Mouse (Mus musculus) CD8-positive naive resting alpha-beta T cell, adult 57 days (primary cell): ENCODE results near the gene Hal. TPM values are rescaled to one million over a fixed set of nuclear protein-coding genes. Genes with fewer than 3 reads are reported as not detected.

ENCODE experiments used
- total RNA-seq: library from RNA; stranded (reverse); gene quantifications from one replicate; pipeline ENCODE4 v1.2.4, GENCODE M21; 2023

Hal gene
- total RNA-seq, result 0.95 TPM

DNA sequence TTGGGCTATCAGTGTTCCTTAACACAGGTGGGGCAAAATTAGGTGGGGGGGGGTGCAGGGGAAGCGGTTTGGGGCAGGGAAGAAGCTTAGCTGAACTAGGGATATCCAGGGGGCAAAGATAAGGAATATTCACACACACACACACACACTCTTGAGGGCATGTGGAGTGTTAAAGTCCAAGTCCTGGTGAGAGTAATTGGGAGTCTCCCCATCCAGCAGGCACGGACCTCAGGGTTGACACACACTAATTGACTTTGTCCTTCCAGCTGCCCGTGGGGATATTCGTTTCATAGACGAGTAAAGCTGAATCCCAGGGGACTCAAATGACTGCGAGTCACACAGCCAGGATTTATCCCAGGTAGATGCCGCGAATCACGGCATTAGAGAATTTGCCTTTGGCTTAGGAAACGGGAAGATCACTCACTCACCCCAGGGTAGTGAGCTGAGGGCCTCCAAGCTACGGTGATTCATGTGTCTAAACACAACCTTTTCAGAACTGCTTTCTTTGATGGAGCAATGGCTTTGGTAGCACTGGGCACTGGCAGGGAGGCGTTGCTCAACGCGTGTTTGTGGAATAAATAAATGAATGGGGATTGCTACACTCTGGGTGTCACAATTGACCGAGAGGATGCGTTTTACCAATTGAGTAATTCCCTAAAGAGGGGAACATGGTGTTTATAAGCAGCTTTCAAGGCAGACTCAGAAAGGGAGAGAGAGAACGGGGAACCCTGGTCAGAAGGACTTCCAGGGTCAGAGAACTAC lies at the start of gene Hal:
Hal (plus strand) TSS at position 703 of the 762 bp plus-strand sequence.

DNA sequence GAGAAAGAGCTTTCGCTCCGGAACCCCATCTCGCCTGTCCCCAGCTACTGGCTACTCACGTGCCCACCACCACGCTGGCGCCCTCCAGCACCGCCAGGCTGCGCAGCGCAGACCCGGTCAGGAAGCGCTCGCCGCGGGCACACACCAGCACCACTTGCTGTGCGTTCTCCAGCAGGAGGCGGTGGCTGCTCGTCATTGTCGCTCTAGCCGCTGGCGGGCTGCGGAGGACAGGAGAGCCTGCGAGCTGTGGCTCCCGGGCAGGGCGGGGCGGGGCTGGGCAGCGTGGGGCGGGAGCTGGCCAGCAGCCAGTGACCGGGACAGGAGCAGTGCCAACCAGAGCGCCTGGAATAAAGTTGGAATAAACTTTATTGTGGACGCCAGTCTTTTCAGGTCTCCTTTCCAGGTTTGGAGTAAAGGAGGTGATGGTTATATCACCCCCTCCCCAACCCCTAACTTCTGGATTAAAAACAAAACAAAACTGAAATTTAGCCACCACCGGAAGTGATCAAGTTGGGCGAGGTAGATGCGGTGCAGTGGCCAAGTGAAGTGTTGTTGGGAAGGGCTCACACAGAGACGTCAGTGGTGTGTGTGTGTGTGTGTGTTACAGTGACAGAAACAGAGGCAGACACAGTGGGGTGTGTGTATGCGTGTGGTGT lies 51.3 kb downstream of the Hal start, which contains the start of gene Amdhd1:
Amdhd1 (minus strand) TSS at position 259 of the 656 bp plus-strand sequence.

DNA sequence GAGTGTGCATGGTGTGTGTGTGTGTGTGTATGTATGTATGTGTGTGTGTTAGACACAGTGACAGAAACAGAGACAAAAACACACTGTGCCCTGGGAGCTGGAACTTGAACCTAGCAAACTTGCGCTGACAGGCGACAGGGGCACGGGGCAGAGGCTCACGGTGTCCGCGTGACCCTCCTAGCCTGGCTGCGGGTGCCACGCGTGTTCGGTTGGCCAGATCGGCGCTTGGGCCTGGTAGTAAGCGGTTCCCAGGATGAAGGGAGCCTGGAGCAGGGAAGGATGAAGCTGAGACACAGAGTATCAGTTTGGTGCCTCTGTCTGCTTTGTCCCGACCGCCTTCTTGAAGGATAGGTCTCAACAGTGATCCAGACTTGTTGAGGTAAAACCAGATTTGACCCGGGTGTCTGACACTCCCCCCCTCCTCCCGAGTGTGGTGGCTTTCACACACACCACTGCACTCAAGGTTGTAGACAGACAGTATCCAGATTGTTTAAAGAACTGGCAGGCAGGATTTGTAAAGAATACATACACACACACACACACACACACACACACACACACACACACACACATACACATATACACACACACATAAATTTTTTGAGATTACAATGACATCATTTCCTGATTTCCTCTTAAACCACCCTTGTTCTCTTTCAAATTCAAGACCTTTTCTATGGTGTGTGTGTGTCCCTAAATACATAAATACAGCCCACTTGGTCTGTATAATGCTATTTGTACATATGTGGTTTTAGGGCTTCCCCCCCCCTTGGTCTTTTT lies 52.1 kb downstream of the Hal start, which contains the start of gene Ccdc38:
Ccdc38 (plus strand) TSS at position 202 of the 780 bp plus-strand sequence.

Other genes with a start within 250 kb of the Hal start
- 47.9 TPM for gene Elk3, start 177.6 kb upstream of the Hal start, total RNA-seq
- 85.6 TPM for gene Lta4h, start 35.4 kb upstream of the Hal start, total RNA-seq
- gene Amdhd1, start 51.3 kb downstream of the Hal start, total RNA-seq, result not detected
- 0.37 TPM for gene Ccdc38, start 51.9 kb downstream of the Hal start, total RNA-seq
- 23.8 TPM for gene Snrpf, start 100.9 kb downstream of the Hal start, total RNA-seq
- gene Ntn4, start 151.9 kb downstream of the Hal start, total RNA-seq, result not detected